Mouse (Mus musculus): ENCODE measurements around the gene Sorcs1. TPM values are rescaled to one million over a fixed set of nuclear protein-coding genes. Genes with fewer than 3 reads are reported as not detected.

Sorcs1 gene
- polyA plus RNA-seq, 1 experiment from 2014 or later, result 2.0 TPM

GRCm38 (mm10) chr19:50398341-50398740 lies 280.1 kb downstream of the Sorcs1 start:
- Histone ChIP-seq H3K4me2 (no peak overlapping the region), H3K9ac (no peak overlapping the region), H3K36me3 (no peaks in the 10 kb centered on the region), H3K4me3 (no peak overlapping the region), H3K4me1 (no peaks in the 10 kb centered on the region), H3K27me3 (no peaks in the 10 kb centered on the region), H3K27ac (no peak overlapping the region), H3K9me3 (no peaks in the 10 kb centered on the region)
- no peak for ATAC-seq (ENCODE audit: insufficient number of reproducible peaks, low FRiP score, low TSS enrichment, low read depth)
- 84% methylated on average over 2 of the region's 2 CpGs for WGBS

GRCm38 (mm10) chr19:50395731-50396130 lies 282.7 kb downstream of the Sorcs1 start:
- H3K9me3 ChIP-seq, result no peaks in the 10 kb centered on the region
- H3K4me2 ChIP-seq, result no peak overlapping the region
- no peaks in the 10 kb centered on the region for H3K4me1 ChIP-seq
- WGBS, result 84% methylated on average over 6 of the region's 6 CpGs
- ATAC-seq (ENCODE audit: insufficient number of reproducible peaks, low FRiP score, low TSS enrichment, low read depth), result no peak
- H3K4me3 ChIP-seq, result no peak overlapping the region
- no peaks in the 10 kb centered on the region for H3K27me3 ChIP-seq
- H3K27ac ChIP-seq, result no peak overlapping the region
- H3K9ac ChIP-seq, result no peak overlapping the region
- H3K36me3 ChIP-seq, result no peaks in the 10 kb centered on the region

- no peak overlapping the region for H3K9ac ChIP-seq
- 82% methylated on average over 5 of the region's 5 CpGs for WGBS
- H3K27me3 ChIP-seq, result no peaks in the 10 kb centered on the region
- H3K4me3 ChIP-seq, result no peak overlapping the region
- H3K4me2 ChIP-seq, result no peak overlapping the region
- ATAC-seq (ENCODE audit: insufficient number of reproducible peaks, low FRiP score, low TSS enrichment, low read depth), result no peak
- H3K36me3 ChIP-seq, result no peaks in the 10 kb centered on the region
- no peaks in the 10 kb centered on the region for H3K9me3 ChIP-seq
- no peak overlapping the region for H3K27ac ChIP-seq
- no peaks in the 10 kb centered on the region for H3K4me1 ChIP-seq
Measured at GRCm38 (mm10) chr19:50394101-50394500, 284.3 kb downstream of the Sorcs1 start.

DNA sequence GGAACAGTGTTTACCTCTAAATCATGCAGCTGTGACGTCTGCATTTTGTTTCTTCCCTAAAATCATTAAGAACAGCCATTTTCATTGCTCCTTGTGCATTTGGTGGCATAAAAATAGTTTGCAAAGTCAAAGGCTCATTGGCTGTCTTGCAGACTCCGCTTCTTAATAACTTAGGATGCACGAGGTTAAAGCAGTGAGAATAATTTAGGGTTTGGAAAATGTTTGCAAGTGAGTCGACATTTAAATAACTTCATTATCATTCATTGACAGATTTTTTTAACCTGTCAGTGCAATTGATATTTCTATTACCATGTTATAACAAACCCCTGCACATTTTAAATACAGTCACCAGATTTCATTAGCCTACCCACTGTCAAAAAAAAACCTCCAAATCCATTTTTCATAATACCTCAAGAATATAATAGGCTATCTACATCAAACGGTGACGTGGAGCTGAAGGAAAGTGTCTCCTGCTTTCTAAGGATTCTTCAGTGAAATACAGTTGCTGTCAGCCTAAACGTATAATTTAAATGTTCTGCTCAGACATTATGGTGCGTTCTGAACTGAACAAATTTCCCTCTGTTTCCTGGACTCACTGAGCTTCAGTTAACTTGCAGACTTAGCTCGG lies 288.4 kb downstream of the Sorcs1 start:
- H3K4me2 ChIP-seq, result no peak overlapping the region
- no peak overlapping the region for H3K4me3 ChIP-seq
- no peaks in the 10 kb centered on the region for H3K36me3 ChIP-seq
- H3K27ac ChIP-seq, result no peak overlapping the region
- no peak for ATAC-seq (ENCODE audit: insufficient number of reproducible peaks, low FRiP score, low TSS enrichment, low read depth)
- no peak overlapping the region for H3K9ac ChIP-seq
- 72% methylated on average over 9 of the region's 9 CpGs for WGBS
- H3K27me3 ChIP-seq, result no peaks in the 10 kb centered on the region
- H3K4me1 ChIP-seq, result no peaks in the 10 kb centered on the region
- peaks cover 3% of the 10 kb centered on the region; the same call in 1 of the 2 replicates for H3K9me3 ChIP-seq

GRCm38 (mm10) chr19:50378901-50379300 lies 299.5 kb downstream of the Sorcs1 start:
- H3K9ac ChIP-seq, result no peak overlapping the region
- no peak overlapping the region for H3K27ac ChIP-seq
- no peaks in the 10 kb centered on the region for H3K9me3 ChIP-seq
- ATAC-seq (ENCODE audit: insufficient number of reproducible peaks, low FRiP score, low TSS enrichment, low read depth), result no peak
- no peak overlapping the region for H3K4me3 ChIP-seq
- no peaks in the 10 kb centered on the region for H3K27me3 ChIP-seq
- 72% methylated on average over 5 of the region's 5 CpGs for WGBS
- H3K4me2 ChIP-seq, result no peak overlapping the region
- H3K4me1 ChIP-seq, result no peaks in the 10 kb centered on the region
- H3K36me3 ChIP-seq, result no peaks in the 10 kb centered on the region

GRCm38 (mm10) chr19:50374751-50375150 lies 303.7 kb downstream of the Sorcs1 start:
- H3K4me2 ChIP-seq, result no peak overlapping the region
- H3K9ac ChIP-seq, result no peak overlapping the region
- ATAC-seq (ENCODE audit: insufficient number of reproducible peaks, low FRiP score, low TSS enrichment, low read depth), result no peak
- WGBS, result 39% methylated on average over 10 of the region's 10 CpGs
- H3K27me3 ChIP-seq, result no peaks in the 10 kb centered on the region
- H3K4me3 ChIP-seq, result no peak overlapping the region
- H3K9me3 ChIP-seq, result no peaks in the 10 kb centered on the region
- no peaks in the 10 kb centered on the region for H3K36me3 ChIP-seq
- H3K4me1 ChIP-seq, result no peaks in the 10 kb centered on the region
- no peak overlapping the region for H3K27ac ChIP-seq

- Histone ChIP-seq H3K4me1 (no peaks in the 10 kb centered on the region; the same call in 1 of the 2 replicates), H3K4me3 (no peak overlapping the region), H3K9me3 (no peaks in the 10 kb centered on the region), H3K27me3 (no peaks in the 10 kb centered on the region), H3K27ac (no peak overlapping the region), H3K9ac (no peak overlapping the region), H3K36me3 (no peaks in the 10 kb centered on the region), H3K4me2 (no peak overlapping the region)
- WGBS, result 60% methylated on average over 3 of the region's 3 CpGs
- ATAC-seq (ENCODE audit: insufficient number of reproducible peaks, low FRiP score, low TSS enrichment, low read depth), result no peak
Measured at GRCm38 (mm10) chr19:50366446-50366845, 312.0 kb downstream of the Sorcs1 start.

GRCm38 (mm10) chr19:50362655-50363500 lies 315.6 kb downstream of the Sorcs1 start:
- no peak for ATAC-seq (ENCODE audit: insufficient number of reproducible peaks, low FRiP score, low TSS enrichment, low read depth)
- H3K27ac ChIP-seq, result 0 out of 2 replicates have a peak overlapping the region, but pooled peaks have one; percentile 47
- H3K4me2 ChIP-seq, result no peak overlapping the region
- no peaks in the 10 kb centered on the region for H3K27me3 ChIP-seq
- H3K9ac ChIP-seq, result no peak overlapping the region
- no peak overlapping the region for H3K4me3 ChIP-seq
- H3K9me3 ChIP-seq, result no peaks in the 10 kb centered on the region
- H3K36me3 ChIP-seq, result no peaks in the 10 kb centered on the region
- 40% methylated on average over 9 of the region's 9 CpGs for WGBS
- H3K4me1 ChIP-seq, result peaks cover 10% of the 10 kb centered on the region

DNA sequence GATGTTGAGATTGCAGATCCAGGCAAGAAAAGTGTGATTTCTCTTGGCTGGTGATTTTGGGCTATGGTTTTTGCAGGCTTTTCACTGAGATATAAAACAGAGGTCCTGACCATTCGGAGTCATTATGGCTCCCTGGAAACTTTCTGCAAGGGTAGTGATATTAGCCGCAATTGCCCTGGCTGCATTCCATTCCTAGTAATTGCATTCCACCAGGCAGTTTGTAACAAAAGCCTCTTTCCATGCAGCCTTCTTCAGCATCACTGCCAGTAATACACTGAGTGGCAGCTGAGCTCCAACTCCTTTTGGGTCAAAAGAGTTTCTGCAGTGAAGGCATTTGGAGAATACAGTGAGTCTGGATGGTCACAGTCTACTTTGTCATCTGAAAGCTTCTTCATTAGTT lies 319.9 kb downstream of the Sorcs1 start:
- H3K9ac ChIP-seq, result no peak overlapping the region
- peak overlapping the region; percentile 30; the same call in 1 of the 2 replicates for H3K27ac ChIP-seq
- no peak overlapping the region for H3K4me2 ChIP-seq
- no peaks in the 10 kb centered on the region for H3K9me3 ChIP-seq
- H3K4me1 ChIP-seq, result peaks cover 10% of the 10 kb centered on the region
- peak; percentile 63; the same call in 1 of the 2 replicates for ATAC-seq (ENCODE audit: insufficient number of reproducible peaks, low FRiP score, low TSS enrichment, low read depth)
- no peaks in the 10 kb centered on the region for H3K27me3 ChIP-seq
- no peak overlapping the region for H3K4me3 ChIP-seq
- 4% methylated on average over 2 of the region's 2 CpGs for WGBS
- H3K36me3 ChIP-seq, result no peaks in the 10 kb centered on the region

DNA sequence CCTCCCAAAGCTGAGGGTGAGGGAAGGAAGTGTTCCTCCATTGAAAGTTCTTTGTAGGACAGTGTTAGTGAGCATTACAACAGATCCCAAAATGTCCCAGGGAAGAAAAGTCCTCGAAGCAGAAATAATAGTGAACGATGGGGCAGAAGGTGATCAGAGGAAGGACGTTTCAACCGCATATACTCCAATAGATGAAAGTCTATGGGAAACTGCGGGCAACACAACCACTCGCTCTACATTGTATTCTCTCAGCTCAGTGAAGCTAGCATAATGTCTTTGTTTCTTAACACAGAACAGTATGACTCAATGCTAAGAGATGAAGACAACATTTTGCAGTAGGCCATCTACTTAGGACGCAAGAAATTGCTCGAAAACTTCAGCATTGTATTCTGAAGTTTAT lies 339.2 kb downstream of the Sorcs1 start:
- no peaks in the 10 kb centered on the region for H3K9me3 ChIP-seq
- H3K27me3 ChIP-seq, result no peaks in the 10 kb centered on the region
- H3K4me1 ChIP-seq, result no peaks in the 10 kb centered on the region
- no peak overlapping the region for H3K9ac ChIP-seq
- no peak for ATAC-seq (ENCODE audit: insufficient number of reproducible peaks, low FRiP score, low TSS enrichment, low read depth)
- no peaks in the 10 kb centered on the region for H3K36me3 ChIP-seq
- 93% methylated on average over 8 of the region's 8 CpGs for WGBS
- H3K4me2 ChIP-seq, result no peak overlapping the region
- H3K4me3 ChIP-seq, result no peak overlapping the region
- no peak overlapping the region for H3K27ac ChIP-seq

- no peaks in the 10 kb centered on the region for H3K4me1 ChIP-seq
- H3K36me3 ChIP-seq, result no peaks in the 10 kb centered on the region
- 71% methylated on average over 3 of the region's 3 CpGs for WGBS
- no peak overlapping the region for H3K9ac ChIP-seq
- no peak for ATAC-seq (ENCODE audit: insufficient number of reproducible peaks, low FRiP score, low TSS enrichment, low read depth)
- no peak overlapping the region for H3K4me3 ChIP-seq
- no peak overlapping the region for H3K27ac ChIP-seq
- no peaks in the 10 kb centered on the region for H3K27me3 ChIP-seq
- H3K4me2 ChIP-seq, result no peak overlapping the region
- no peaks in the 10 kb centered on the region for H3K9me3 ChIP-seq
Measured at GRCm38 (mm10) chr19:50336751-50337150, 341.7 kb downstream of the Sorcs1 start.

- no peak for ATAC-seq (ENCODE audit: insufficient number of reproducible peaks, low FRiP score, low TSS enrichment, low read depth)
- Histone ChIP-seq H3K4me1 (no peaks in the 10 kb centered on the region), H3K4me2 (no peak overlapping the region), H3K4me3 (no peak overlapping the region), H3K27me3 (no peaks in the 10 kb centered on the region), H3K9ac (no peak overlapping the region), H3K27ac (no peak overlapping the region), H3K36me3 (no peaks in the 10 kb centered on the region), H3K9me3 (no peaks in the 10 kb centered on the region)
- 65% methylated on average over 3 of the region's 3 CpGs for WGBS
Measured at GRCm38 (mm10) chr19:50331136-50331535, 347.3 kb downstream of the Sorcs1 start.
